ENCODE assay signal across 21 mouse cellular contexts in genomic region chr10:68259601-68260000, GRCm38 (mm10).
"Had no signal": no experiment of that assay in that cellular context is flagged by ENCODE, and none has a peak within 500 bp of the region (broad histone marks: within the 10 kb centered on the region; RNA-seq: fewer than 3 reads in every experiment).

No protein-coding gene starts in this region.

- ATAC-seq: midbrain, embryonic 13.5 days; midbrain, embryonic 16.5 days had no signal

- DNase-seq: kidney, adult 9 months; kidney, postnatal 25 days; layer of hippocampus, adult 9-11 months; lung, adult 18-20 months; lung, postnatal 10 days; lung, postnatal 36 days; retina, postnatal 1 day; thymus, adult 2 months; thymus, postnatal 14 days; thymus, postnatal 4 days had no signal

- H3K36me3 ChIP-seq: liver, embryonic 15.5 days; midbrain, embryonic 13.5 days had no signal

- H3K27me3 ChIP-seq: liver, embryonic 15.5 days; lung, embryonic 15.5 days; midbrain, embryonic 13.5 days; neural tube, embryonic 13.5 days had no signal

- H3K9ac ChIP-seq: liver, embryonic 15.5 days; lung, embryonic 15.5 days; midbrain, embryonic 13.5 days; neural tube, embryonic 13.5 days had no signal

- H3K9me3 ChIP-seq: liver, embryonic 15.5 days; lung, embryonic 15.5 days; megakaryocyte, embryonic 14.5 days; midbrain, embryonic 10.5 days; midbrain, embryonic 13.5 days; neural tube, embryonic 13.5 days had no signal

- H3K4me1 ChIP-seq: lung, embryonic 15.5 days; midbrain, embryonic 13.5 days had no signal

- H3K4me3 ChIP-seq: layer of hippocampus, adult 2 months; liver, embryonic 15.5 days; lung, embryonic 15.5 days; megakaryocyte, embryonic 14.5 days; midbrain, embryonic 10.5 days; midbrain, embryonic 13.5 days; myocyte; neural tube, embryonic 13.5 days had no signal

- H3K4me2 ChIP-seq: liver, embryonic 11.5 days; liver, embryonic 15.5 days; lung, embryonic 15.5 days; midbrain, embryonic 13.5 days; neural tube, embryonic 13.5 days had no signal

- H3K27ac ChIP-seq: kidney, postnatal 0 days; layer of hippocampus, adult 2 months; liver, embryonic 15.5 days; lung, embryonic 15.5 days; midbrain, embryonic 10.5 days; midbrain, embryonic 13.5 days; neural tube, embryonic 13.5 days had no signal
